Mouse (Mus musculus) embryonic fibroblast, embryonic 13.5 days (primary cell): Measurements from ENCODE around the gene Slc51b. TPM values are rescaled to one million over a fixed set of nuclear protein-coding genes. Genes with fewer than 3 reads are reported as not detected.

Experiments
- H3K27ac ChIP-seq: 2 replicates; pipeline ENCODE4 v1.5.1; 2012; ENCODE audit warnings: low read length, control low read depth, inconsistent platforms; ENCODE audit not compliant: insufficient read depth
- H3K4me1 ChIP-seq: 2 replicates; pipeline ENCODE4 v1.6.1; 2011; ENCODE audit warnings: low read length; ENCODE audit not compliant: control insufficient read depth, insufficient read depth
- H3K4me3 ChIP-seq: 2 replicates; pipeline ENCODE4 v1.5.1; 2011; ENCODE audit warnings: mild to moderate bottlenecking, control low read depth, low read length; ENCODE audit not compliant: insufficient read depth
- CTCF ChIP-seq: IDR thresholded peaks from 2 replicates; pipeline ENCODE4 v1.5.1; 2011; ENCODE audit warnings: mild to moderate bottlenecking, control low read depth, low read length, moderate library complexity, borderline replicate concordance; ENCODE audit not compliant: insufficient read depth
- POLR2A ChIP-seq: IDR thresholded peaks from 2 replicates; pipeline ENCODE4 v1.6.1; 2011; ENCODE audit warnings: low read depth, mild to moderate bottlenecking, control low read depth, low read length, moderate library complexity
- polyA plus RNA-seq: library from polyadenylated mRNA; stranded (reverse); fragments of >200 nt; gene quantifications from 2 replicates; pipeline ENCODE4 v1.2.4, GENCODE M21; 2011; ENCODE audit warnings: low read depth; ENCODE audit not compliant: missing spikeins, insufficient read length

Slc51b gene
- polyA plus RNA-seq, 1 experiment: not detected

- TF ChIP-seq POLR2A (no peak), CTCF (no peak)
- H3K27ac ChIP-seq: no peak overlapping the region
- H3K4me1 ChIP-seq: no peaks in the 10 kb centered on the region
- no peak overlapping the region for H3K4me3 ChIP-seq
Measured at GRCm38 (mm10) chr9:65381017-65381590, 41.7 kb downstream of the Slc51b start.

GRCm38 (mm10) chr9:65375163-65375934, 47.4 kb downstream of the Slc51b start:
- Histone ChIP-seq H3K4me3 (no peak overlapping the region), H3K27ac (no peak overlapping the region), H3K4me1 (no peaks in the 10 kb centered on the region)
- TF ChIP-seq CTCF (no peak), POLR2A (no peak)

DNA sequence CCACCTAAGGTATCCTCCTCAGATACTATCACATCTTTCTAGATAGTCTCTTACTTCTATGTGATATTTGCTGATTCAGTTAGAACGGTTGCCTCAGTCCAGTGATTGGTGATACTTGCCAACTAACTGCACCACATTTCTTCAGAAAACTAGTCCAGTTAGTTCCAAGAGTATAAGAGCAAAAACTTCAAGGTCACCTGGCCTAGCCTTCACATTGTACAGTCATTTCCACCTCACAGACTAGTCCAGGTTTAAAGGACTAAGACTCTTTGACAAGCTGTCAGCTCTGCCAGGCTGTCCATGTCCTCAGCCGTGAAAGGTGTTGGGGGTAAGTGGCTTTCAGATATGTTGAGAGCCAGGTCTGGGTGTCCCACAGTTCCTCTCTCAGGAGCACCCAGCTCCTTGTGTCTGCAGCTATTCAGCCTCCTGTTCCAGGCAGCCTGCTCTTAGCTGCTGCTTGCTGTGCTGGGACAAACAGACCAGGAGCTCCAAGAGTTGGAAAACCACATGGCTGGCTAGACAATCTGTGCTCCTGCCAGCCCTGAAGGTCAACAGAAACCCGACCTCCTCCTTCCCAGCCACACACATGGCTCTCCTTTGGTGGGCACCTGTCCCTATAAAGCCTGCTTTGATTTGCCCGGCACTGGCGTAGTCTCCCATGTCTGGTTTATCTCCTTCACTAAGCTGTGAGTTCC, 48.1 kb downstream of the Slc51b start:
- H3K4me3 ChIP-seq: no peak overlapping the region
- H3K27ac ChIP-seq: no peak overlapping the region
- H3K4me1 ChIP-seq: no peaks in the 10 kb centered on the region
- TF ChIP-seq POLR2A (no peak), CTCF (no peak)

DNA sequence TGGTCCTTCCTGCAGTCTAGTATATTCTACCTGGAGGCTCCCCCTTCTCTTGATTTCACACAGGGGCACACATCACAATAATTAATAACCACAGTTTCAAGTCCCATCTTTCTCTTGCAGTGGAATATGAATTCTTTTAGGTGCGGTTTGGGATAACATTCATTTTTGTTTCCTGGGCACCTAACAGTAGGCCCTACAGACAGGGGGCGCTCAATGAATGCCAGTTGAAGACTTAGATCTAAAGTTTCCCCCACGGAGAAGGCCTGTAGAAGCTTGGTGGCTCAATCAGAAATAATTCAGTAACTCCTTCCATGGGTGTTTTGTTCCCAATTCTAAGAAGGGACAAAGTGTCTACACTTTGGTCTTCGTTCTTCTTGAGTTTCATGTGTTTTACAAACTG, 50.3 kb downstream of the Slc51b start:
- no peak overlapping the region for H3K27ac ChIP-seq
- TF ChIP-seq POLR2A (no peak), CTCF (no peak)
- H3K4me3 ChIP-seq: no peak overlapping the region
- H3K4me1 ChIP-seq: no peaks in the 10 kb centered on the region

DNA sequence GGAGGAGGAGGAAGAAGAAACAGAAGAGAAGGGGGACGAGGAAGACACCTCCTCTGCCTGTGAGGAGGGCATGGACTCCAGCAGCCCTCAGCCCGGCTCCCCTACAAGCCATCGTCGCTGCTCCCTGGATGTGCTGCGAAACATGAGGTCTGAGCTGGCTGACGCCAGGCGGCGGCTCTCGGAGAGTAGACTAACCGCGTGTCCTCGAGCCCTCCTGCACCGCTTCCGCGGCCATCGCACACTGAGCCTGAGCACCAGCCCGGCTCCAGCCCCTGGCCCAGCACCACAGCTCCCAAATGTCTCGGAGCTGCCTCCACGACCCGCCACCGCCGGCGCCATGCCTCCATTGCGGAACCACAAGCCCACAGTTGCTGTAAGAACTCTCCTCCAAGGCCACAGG, 51.0 kb downstream of the Slc51b start:
- Histone ChIP-seq H3K4me3 (no peak overlapping the region), H3K4me1 (no peaks in the 10 kb centered on the region), H3K27ac (no peak overlapping the region)
- no peak for TF ChIP-seq POLR2A
- no peak for TF ChIP-seq CTCF

DNA sequence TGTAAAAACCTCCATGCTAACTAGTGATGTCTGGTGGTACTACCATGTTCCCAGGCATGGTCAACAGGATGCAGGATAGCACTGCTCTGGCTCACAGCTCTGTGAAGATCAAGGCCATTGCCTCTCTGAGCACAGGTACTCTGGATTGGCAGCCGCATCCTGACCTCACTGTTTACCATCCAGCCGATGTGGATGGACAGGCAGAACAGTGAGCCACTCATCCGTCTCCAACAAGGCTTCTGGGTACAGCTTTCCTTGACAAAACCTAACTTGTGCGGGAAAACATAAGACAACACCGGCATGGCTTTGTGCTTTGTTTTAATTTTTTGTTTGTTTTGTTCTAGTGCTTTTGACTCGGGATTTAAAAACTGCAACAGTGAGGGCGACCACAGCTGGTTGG, 57.0 kb downstream of the Slc51b start:
- Histone ChIP-seq H3K27ac (no peak overlapping the region), H3K4me1 (no peaks in the 10 kb centered on the region)
- TF ChIP-seq CTCF (no peak), POLR2A (no peak)

GRCm38 (mm10) chr9:65363684-65364083, 59.1 kb downstream of the Slc51b start:
- TF ChIP-seq CTCF: no peak
- no peak for TF ChIP-seq POLR2A
- Histone ChIP-seq H3K27ac (no peak overlapping the region), H3K4me1 (no peaks in the 10 kb centered on the region), H3K4me3 (no peak overlapping the region)

More for the DNA sequence above, 57.0 kb downstream of the Slc51b start:
- no peak overlapping the region for H3K4me3 ChIP-seq

Other genes with a start within 250 kb of the Slc51b start
- 1.5 and 2.7 TPM in 2 replicates for gene Parp16, start 227.6 kb downstream of the Slc51b start, polyA plus RNA-seq
- not detected in 2 replicates for gene Cilp, start 157.8 kb downstream of the Slc51b start, polyA plus RNA-seq
- 25.8 and 35.4 TPM in 2 replicates for gene Clpx, start 128.7 kb downstream of the Slc51b start, polyA plus RNA-seq
- 11.2 and 13.1 TPM in 2 replicates for gene Pdcd7, start 76.9 kb downstream of the Slc51b start, polyA plus RNA-seq
- gene Ubap1l, start 61.9 kb downstream of the Slc51b start, polyA plus RNA-seq: 0.98 TPM in 1 of 2 replicates, not detected in the other
- gene Kbtbd13, start 31.3 kb downstream of the Slc51b start, polyA plus RNA-seq: not detected in 2 replicates
- 1.0 and 1.5 TPM in 2 replicates for gene Rasl12, start 24.4 kb downstream of the Slc51b start, polyA plus RNA-seq
- gene Mtfmt, start 12.8 kb upstream of the Slc51b start, polyA plus RNA-seq: 14.8 and 17.0 TPM in 2 replicates
- 99.3 and 111 TPM in 2 replicates for gene Spg21, start 38.0 kb upstream of the Slc51b start, polyA plus RNA-seq
- gene Ankdd1a, start 97.2 kb upstream of the Slc51b start, polyA plus RNA-seq: not detected in 2 replicates
- gene Plekho2, start 157.1 kb upstream of the Slc51b start, polyA plus RNA-seq: 58.1 and 78.4 TPM in 2 replicates
- gene Pif1, start 164.2 kb upstream of the Slc51b start, polyA plus RNA-seq: 8.3 and 10.9 TPM in 2 replicates
- 22.7 and 34.1 TPM in 2 replicates for gene Rbpms2, start 206.7 kb upstream of the Slc51b start, polyA plus RNA-seq
- 88.1 and 93.0 TPM in 2 replicates for gene Oaz2, start 245.0 kb upstream of the Slc51b start, polyA plus RNA-seq